Mouse (Mus musculus): ENCODE measurements at regions not wholly inside any gene's neighbourhood (a gene's known extent, or its start where the extent isn't known, plus 50 kb on each side); places are given as distances from the start of the nearest gene placed in this dataset.
A peak's percentile ranks its signal among the peaks of the same experiment; 100 is the strongest.

DNA sequence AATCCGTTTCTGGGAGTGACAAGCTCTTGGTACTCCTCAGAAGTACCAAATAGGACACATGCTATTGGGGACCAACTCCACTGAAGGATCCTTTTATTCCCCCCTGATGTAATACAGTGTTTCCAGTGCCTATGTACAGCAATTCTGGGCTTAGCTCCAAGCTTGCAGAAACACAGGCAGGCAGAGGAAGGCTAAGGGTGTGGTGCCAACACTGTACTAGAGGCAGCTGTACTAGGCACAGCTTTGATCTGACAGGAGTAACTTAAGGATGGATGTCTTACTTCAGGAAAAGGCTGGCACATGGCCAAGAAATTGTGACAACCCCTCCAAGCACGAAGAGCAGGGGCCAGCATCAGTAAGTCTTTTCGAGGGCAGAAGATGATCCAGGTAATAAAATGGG is 154.7 kb upstream of the Arid2 start:
- Histone ChIP-seq H3K9ac (ENCODE audit: low read length) (no peak overlapping the region), H3K4me3 (ENCODE audit: low read length) (no peak overlapping the region), H3K36me3 (ENCODE audit: control insufficient read depth, insufficient read depth) (no peaks in the 10 kb centered on the region), H3K4me1 (ENCODE audit: control insufficient read depth, insufficient read depth, low read length) (peaks cover 20% of the 10 kb centered on the region), H3K27ac (ENCODE audit: low read length) (peak overlapping the region; percentile 16; the same call in 1 of the 2 replicates), H3K4me2 (ENCODE audit: low read depth, low read length) (no peak overlapping the region), H3K27me3 (ENCODE audit: control insufficient read depth, insufficient read depth, low read length) (no peaks in the 10 kb centered on the region), H3K9me3 (replicated peaks; ENCODE audit: control insufficient read depth, low read length) (no peaks in the 10 kb centered on the region)
- WGBS = 32% methylated on average over 3 of the region's 3 CpGs
- ATAC-seq (replicated peaks; ENCODE audit: extremely low read depth, insufficient read depth, low FRiP score) = peak; percentile 73

DNA sequence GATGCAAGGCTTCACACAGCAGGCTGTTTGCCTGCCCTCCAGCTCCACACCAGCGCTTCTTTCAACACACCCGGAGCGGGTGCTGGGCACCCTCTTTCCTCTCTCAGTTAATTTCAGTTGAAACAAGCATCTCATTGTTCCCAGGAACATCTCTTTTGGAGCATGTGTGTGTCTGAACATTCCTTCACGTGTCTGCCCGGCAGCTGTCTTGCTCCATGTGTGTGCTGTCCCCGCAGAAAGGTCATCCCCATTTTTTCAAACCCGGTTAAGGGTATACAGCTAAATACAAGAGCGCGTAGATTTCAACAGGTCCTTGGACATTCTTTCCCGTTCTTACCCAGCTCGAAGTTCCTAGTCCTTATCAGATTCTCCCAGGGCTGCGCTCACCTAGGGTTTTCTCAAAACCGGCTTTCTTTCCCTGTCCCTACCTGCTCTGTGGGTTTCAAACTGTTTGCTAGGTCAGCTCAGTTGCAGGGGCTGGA is 152.0 kb upstream of the Arid2 start:
- Histone ChIP-seq H3K4me1 (ENCODE audit: control insufficient read depth, insufficient read depth, low read length) (peaks cover 24% of the 10 kb centered on the region), H3K27ac (ENCODE audit: low read length) (no peak overlapping the region), H3K4me2 (ENCODE audit: low read depth, low read length) (peak overlapping the region; percentile 54), H3K27me3 (ENCODE audit: control insufficient read depth, insufficient read depth, low read length) (no peaks in the 10 kb centered on the region), H3K9me3 (replicated peaks; ENCODE audit: control insufficient read depth, low read length) (no peaks in the 10 kb centered on the region), H3K36me3 (ENCODE audit: control insufficient read depth, insufficient read depth) (no peaks in the 10 kb centered on the region), H3K4me3 (ENCODE audit: low read length) (0 out of 2 replicates have a peak overlapping the region, but pooled peaks have one; percentile 12), H3K9ac (ENCODE audit: low read length) (no peak overlapping the region; the same call in 1 of the 2 replicates)
- ATAC-seq (replicated peaks; ENCODE audit: extremely low read depth, insufficient read depth, low FRiP score) = no peak
- 22% methylated on average over 13 of the region's 13 CpGs for WGBS

DNA sequence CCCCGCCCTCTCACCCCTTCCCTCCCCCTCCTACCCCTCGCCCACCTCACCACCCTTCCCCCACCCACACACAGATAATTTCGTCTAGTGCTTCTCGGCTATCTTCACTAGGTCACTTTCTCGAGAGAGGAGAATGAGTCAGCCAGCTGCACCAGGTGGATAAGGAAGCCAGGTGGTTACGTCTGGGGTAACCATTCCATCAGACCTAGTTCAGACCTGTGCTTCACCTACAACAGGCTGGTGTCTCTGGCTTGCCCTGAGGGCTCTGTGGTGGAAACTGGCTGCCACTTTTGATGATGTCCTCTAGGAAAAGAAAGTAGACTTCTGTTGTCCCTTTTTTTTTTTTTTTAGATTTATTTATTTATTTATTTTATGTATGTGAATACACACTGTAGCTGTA is 151.5 kb upstream of the Arid2 start:
- Histone ChIP-seq H3K4me2 (ENCODE audit: low read depth, low read length) (peak overlapping the region; percentile 54), H3K27me3 (ENCODE audit: control insufficient read depth, insufficient read depth, low read length) (no peaks in the 10 kb centered on the region), H3K36me3 (ENCODE audit: control insufficient read depth, insufficient read depth) (no peaks in the 10 kb centered on the region), H3K27ac (ENCODE audit: low read length) (no peak overlapping the region), H3K4me3 (ENCODE audit: low read length) (no peak overlapping the region), H3K9ac (ENCODE audit: low read length) (no peak overlapping the region), H3K4me1 (ENCODE audit: control insufficient read depth, insufficient read depth, low read length) (peaks cover 24% of the 10 kb centered on the region), H3K9me3 (replicated peaks; ENCODE audit: control insufficient read depth, low read length) (no peaks in the 10 kb centered on the region)
- 17% methylated on average over 4 of the region's 6 CpGs for WGBS
- ATAC-seq (replicated peaks; ENCODE audit: extremely low read depth, insufficient read depth, low FRiP score) = no peak

DNA sequence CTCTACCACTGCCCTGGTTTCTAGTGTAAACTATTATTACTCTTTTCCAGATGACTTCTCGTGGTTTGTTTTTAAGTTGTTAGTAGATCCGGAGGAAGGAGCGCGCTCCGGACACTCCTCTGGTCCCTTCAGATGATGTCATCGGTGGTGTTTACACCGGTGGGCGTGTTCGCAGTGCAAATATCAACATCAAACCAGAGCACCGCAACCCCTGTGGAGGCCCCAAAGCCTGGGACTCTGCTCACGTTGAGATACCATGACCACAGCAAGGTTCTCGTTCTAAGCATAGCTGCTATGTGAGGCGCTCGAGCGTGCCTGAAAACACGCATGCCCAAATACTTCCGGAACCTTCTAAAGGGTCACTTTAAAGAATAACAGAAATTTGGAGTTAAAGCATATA is 149.8 kb upstream of the Arid2 start:
- H3K4me3 ChIP-seq (ENCODE audit: low read length) = no peak overlapping the region
- H3K4me1 ChIP-seq (ENCODE audit: control insufficient read depth, insufficient read depth, low read length) = peaks cover 12% of the 10 kb centered on the region
- no peaks in the 10 kb centered on the region for H3K27me3 ChIP-seq (ENCODE audit: control insufficient read depth, insufficient read depth, low read length)
- H3K36me3 ChIP-seq (ENCODE audit: control insufficient read depth, insufficient read depth) = no peaks in the 10 kb centered on the region
- 91% methylated on average over 17 of the region's 17 CpGs for WGBS
- no peak overlapping the region for H3K9ac ChIP-seq (ENCODE audit: low read length)
- no peak overlapping the region for H3K27ac ChIP-seq (ENCODE audit: low read length)
- H3K4me2 ChIP-seq (ENCODE audit: low read depth, low read length) = no peak overlapping the region
- H3K9me3 ChIP-seq (replicated peaks; ENCODE audit: control insufficient read depth, low read length) = no peaks in the 10 kb centered on the region
- ATAC-seq (replicated peaks; ENCODE audit: extremely low read depth, insufficient read depth, low FRiP score) = no peak

DNA sequence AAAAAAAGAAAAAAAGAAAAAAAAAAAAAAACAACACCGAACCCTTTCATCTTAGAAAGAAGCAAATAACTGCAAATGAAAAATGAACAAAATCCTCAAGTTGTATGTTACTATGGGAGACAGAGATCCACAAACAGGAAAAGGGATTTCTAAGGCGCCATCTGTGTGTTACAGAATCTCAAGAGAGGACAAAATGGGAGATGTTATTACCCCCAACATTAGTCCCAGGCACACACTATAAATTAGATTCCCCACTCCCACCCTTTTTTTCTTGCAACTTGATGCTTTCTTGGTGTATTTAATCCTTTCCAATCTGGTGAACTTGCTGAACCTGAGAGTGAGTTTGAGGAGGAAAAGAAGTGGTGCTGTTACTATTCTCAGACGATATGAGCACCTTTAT is 149.4 kb upstream of the Arid2 start:
- H3K4me3 ChIP-seq (ENCODE audit: low read length) = no peak overlapping the region
- no peak overlapping the region for H3K4me2 ChIP-seq (ENCODE audit: low read depth, low read length)
- H3K36me3 ChIP-seq (ENCODE audit: control insufficient read depth, insufficient read depth) = no peaks in the 10 kb centered on the region
- H3K9me3 ChIP-seq (replicated peaks; ENCODE audit: control insufficient read depth, low read length) = no peaks in the 10 kb centered on the region
- H3K9ac ChIP-seq (ENCODE audit: low read length) = no peak overlapping the region
- peaks cover 11% of the 10 kb centered on the region for H3K4me1 ChIP-seq (ENCODE audit: control insufficient read depth, insufficient read depth, low read length)
- no peak overlapping the region for H3K27ac ChIP-seq (ENCODE audit: low read length)
- WGBS = 82% methylated on average over 3 of the region's 3 CpGs
- no peak for ATAC-seq (replicated peaks; ENCODE audit: extremely low read depth, insufficient read depth, low FRiP score)
- H3K27me3 ChIP-seq (ENCODE audit: control insufficient read depth, insufficient read depth, low read length) = no peaks in the 10 kb centered on the region

DNA sequence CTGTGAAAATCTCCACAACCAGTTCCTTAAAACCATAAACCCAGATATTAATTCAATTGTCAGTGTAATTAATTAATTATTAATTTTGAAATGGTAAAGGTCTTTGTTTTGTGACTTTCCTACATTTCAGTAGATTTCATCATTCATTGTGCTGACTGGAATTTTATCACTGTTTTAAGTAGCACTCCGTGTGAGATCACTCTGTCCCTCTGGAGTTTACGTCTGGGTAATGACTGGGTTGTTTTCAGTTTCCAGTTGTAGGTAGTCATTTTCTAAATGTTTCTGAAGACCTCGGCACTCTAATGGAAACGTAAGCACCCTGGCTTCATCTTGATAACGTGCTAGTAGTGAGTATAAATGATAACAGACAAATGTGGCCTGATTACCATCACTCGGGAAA is 133.8 kb upstream of the Arid2 start:
- Histone ChIP-seq H3K9me3 (replicated peaks; ENCODE audit: control insufficient read depth, low read length) (no peaks in the 10 kb centered on the region; the same call in 1 of the 2 replicates), H3K27ac (ENCODE audit: low read length) (no peak overlapping the region), H3K36me3 (ENCODE audit: control insufficient read depth, insufficient read depth) (no peaks in the 10 kb centered on the region), H3K27me3 (ENCODE audit: control insufficient read depth, insufficient read depth, low read length) (no peaks in the 10 kb centered on the region), H3K9ac (ENCODE audit: low read length) (no peak overlapping the region), H3K4me1 (ENCODE audit: control insufficient read depth, insufficient read depth, low read length) (peaks cover 7% of the 10 kb centered on the region; the same call in 1 of the 2 replicates), H3K4me2 (ENCODE audit: low read depth, low read length) (no peak overlapping the region), H3K4me3 (ENCODE audit: low read length) (no peak overlapping the region)
- WGBS = 43% methylated on average over 6 of the region's 6 CpGs
- no peak for ATAC-seq (replicated peaks; ENCODE audit: extremely low read depth, insufficient read depth, low FRiP score)

DNA sequence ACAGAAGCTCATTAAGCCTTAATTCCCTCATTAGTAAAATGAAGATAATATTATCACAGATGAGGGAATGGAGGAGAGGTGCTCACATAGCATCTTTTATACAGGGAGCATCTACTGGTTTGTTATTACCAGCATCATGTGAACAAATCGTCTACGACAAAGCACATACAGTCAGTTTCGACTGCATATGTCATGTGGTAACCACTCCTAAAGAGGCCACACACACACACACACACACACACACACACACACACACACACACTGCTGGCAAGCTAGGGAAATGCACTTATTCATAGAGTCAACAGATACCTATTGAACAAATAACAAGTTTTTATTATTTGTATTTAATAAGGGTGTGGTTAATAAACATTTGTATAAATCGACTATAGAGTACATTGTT is 129.0 kb upstream of the Arid2 start:
- H3K9ac ChIP-seq (ENCODE audit: low read length) = no peak overlapping the region
- no peaks in the 10 kb centered on the region for H3K27me3 ChIP-seq (ENCODE audit: control insufficient read depth, insufficient read depth, low read length)
- no peak for ATAC-seq (replicated peaks; ENCODE audit: extremely low read depth, insufficient read depth, low FRiP score)
- no peaks in the 10 kb centered on the region for H3K9me3 ChIP-seq (replicated peaks; ENCODE audit: control insufficient read depth, low read length)
- H3K4me2 ChIP-seq (ENCODE audit: low read depth, low read length) = no peak overlapping the region
- H3K27ac ChIP-seq (ENCODE audit: low read length) = no peak overlapping the region
- WGBS = 75% methylated on average over 4 of the region's 4 CpGs
- H3K4me3 ChIP-seq (ENCODE audit: low read length) = no peak overlapping the region
- no peaks in the 10 kb centered on the region for H3K4me1 ChIP-seq (ENCODE audit: control insufficient read depth, insufficient read depth, low read length)
- H3K36me3 ChIP-seq (ENCODE audit: control insufficient read depth, insufficient read depth) = no peaks in the 10 kb centered on the region

DNA sequence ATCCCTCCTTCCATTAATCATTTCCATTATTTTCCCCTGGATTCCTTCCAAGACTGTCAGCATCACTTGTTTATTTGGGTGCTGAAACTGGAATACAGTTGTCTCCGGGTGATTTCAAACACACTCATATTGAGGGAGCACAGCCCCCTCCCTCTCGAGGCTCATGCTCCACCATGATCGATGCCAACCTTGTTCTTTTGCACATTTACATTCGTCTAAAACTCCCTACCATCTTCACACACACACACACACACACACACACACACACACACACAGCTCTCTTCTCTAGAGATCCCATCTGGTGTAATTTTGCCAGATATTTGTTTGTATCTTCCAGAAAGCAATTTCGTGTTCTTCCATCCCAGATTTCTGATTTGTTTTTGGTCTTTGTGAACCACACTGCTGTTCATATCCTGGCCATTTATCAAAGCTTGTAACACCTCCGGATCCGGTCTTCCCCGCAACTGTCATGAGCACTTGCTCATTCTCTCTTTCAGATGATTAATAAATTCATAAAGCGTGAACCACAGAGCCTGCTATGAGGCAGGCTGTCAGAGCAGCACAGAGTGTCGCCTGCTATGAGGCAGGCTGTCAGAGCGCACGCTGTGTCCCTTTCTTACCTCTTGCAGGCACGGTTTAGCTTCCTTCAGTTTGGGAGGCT is 122.4 kb upstream of the Arid2 start:
- H3K36me3 ChIP-seq (ENCODE audit: control insufficient read depth, insufficient read depth) = no peaks in the 10 kb centered on the region
- H3K4me3 ChIP-seq (ENCODE audit: low read length) = no peak overlapping the region
- ATAC-seq (replicated peaks; ENCODE audit: extremely low read depth, insufficient read depth, low FRiP score) = no peak
- H3K4me1 ChIP-seq (ENCODE audit: control insufficient read depth, insufficient read depth, low read length) = no peaks in the 10 kb centered on the region; the same call in 1 of the 2 replicates
- H3K4me2 ChIP-seq (ENCODE audit: low read depth, low read length) = no peak overlapping the region
- 63% methylated on average over 13 of the region's 13 CpGs for WGBS
- no peaks in the 10 kb centered on the region for H3K9me3 ChIP-seq (replicated peaks; ENCODE audit: control insufficient read depth, low read length)
- H3K27me3 ChIP-seq (ENCODE audit: control insufficient read depth, insufficient read depth, low read length) = no peaks in the 10 kb centered on the region
- H3K9ac ChIP-seq (ENCODE audit: low read length) = no peak overlapping the region
- H3K27ac ChIP-seq (ENCODE audit: low read length) = no peak overlapping the region

DNA sequence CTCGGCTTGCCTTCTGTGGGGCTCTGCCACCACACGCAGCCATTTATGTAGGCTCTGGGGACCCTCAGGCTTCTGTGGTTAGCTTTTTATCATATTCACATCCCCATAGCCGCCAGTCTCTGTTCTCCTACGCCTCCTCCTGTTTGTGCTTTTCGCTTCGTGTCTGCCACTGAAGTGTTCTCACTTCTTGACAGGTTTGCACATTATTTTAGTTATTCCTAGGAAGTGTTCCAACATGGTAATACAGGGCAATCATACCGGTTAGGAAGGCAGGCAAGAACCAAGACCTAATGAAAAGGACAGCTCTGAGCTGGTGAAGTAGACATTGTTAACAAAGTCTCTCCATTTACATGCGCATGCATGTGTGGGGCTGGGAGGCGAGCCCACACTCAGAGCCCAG is 120.1 kb upstream of the Arid2 start:
- no peak overlapping the region for H3K27ac ChIP-seq (ENCODE audit: low read length)
- no peaks in the 10 kb centered on the region for H3K36me3 ChIP-seq (ENCODE audit: control insufficient read depth, insufficient read depth)
- ATAC-seq (replicated peaks; ENCODE audit: extremely low read depth, insufficient read depth, low FRiP score) = no peak
- H3K9ac ChIP-seq (ENCODE audit: low read length) = no peak overlapping the region
- no peaks in the 10 kb centered on the region for H3K9me3 ChIP-seq (replicated peaks; ENCODE audit: control insufficient read depth, low read length)
- peaks cover 2% of the 10 kb centered on the region; the same call in 1 of the 2 replicates for H3K4me1 ChIP-seq (ENCODE audit: control insufficient read depth, insufficient read depth, low read length)
- no peak overlapping the region for H3K4me3 ChIP-seq (ENCODE audit: low read length)
- WGBS = 73% methylated on average over 9 of the region's 9 CpGs
- no peaks in the 10 kb centered on the region for H3K27me3 ChIP-seq (ENCODE audit: control insufficient read depth, insufficient read depth, low read length)
- no peak overlapping the region for H3K4me2 ChIP-seq (ENCODE audit: low read depth, low read length)

Measured in heart, embryonic 16.5 days (tissue).